Mouse (Mus musculus) brain, adult 2 months (tissue): ENCODE data around the gene Tesk1.
A peak's percentile ranks its signal among the peaks of the same experiment; 100 is the strongest.
"Not testable (repeated sequence)": the region's sequence is repeated elsewhere in the genome, so short reads cannot be mapped to it uniquely, and the experiment has no call there.

ENCODE experiments used
- DNase-seq: peaks from one replicate; pipeline ENCODE4 v3.0.0; 2011; ENCODE audit warnings: low read depth, low spot score

The Tesk1 gene

GRCm38 (mm10) chr4:43453413-43453812 lies 11.7 kb downstream of the Tesk1 start:
- no peak for DNase-seq

DNA sequence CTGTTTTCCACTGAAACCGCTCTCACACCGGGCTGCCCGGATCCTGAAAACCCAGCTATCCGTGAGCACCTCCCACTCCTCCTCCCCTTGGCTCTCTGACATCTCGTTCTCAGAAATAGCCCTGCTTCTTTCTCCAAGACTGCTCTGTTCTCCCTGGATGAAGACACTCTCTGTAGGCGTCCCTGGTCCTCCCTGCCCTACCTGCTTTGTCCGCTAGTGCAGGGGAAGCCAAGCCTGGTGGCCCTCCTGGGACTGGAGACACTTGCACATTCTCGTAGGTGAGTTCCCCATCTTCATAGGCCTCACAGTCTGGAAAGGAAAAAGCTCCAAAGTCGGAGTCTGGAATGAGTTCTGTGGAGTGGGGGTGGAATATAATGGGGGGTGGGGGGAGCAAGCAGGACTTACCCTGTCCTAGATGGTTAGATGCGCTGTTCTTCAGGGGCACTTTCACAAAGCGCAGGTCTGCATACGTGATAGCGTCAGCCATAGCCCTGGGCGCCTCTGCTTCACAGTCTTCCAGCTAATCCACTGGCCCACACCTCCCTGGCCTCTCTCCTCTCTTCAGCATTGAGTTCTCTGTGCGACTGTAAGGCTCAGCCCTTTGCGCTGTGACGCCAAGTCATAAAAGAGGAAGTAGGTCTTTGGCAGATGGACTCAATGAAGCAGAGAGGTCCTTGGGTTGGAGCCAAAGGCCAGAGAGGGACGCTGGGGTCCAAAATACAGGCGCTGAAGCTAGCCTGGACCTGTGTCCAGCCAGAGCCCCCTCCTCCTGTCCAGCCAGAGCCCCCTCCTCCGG lies 12.5 kb downstream of the Tesk1 start, which contains the start of gene Cd72:
Gene Cd72 (minus strand): TSS at position 588 of the 796 bp plus-strand sequence.
- DNase-seq, result peak; percentile 40

DNA sequence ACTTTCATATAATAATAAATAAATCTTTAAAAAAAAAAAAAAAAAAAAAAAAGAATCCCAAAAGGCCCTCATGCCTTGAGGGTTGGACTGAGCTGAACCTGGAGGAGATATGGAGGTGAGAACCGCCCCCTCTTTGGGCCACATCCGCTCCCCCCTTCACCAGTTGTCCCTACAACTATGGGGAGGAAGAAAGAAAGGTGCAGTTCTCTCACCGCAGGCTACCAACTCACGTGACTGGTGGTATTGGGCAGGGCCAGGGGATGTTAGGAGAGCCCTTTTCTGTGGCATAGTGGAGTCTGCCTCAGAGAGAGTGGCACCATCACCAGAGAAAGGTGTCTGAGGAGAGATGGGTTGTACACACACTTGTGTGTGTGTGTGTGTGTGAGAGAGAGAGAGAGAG lies 14.7 kb downstream of the Tesk1 start:
- DNase-seq, result no peak

GRCm38 (mm10) chr4:43457124-43457523 lies 15.4 kb downstream of the Tesk1 start:
- DNase-seq, result no peak

DNA sequence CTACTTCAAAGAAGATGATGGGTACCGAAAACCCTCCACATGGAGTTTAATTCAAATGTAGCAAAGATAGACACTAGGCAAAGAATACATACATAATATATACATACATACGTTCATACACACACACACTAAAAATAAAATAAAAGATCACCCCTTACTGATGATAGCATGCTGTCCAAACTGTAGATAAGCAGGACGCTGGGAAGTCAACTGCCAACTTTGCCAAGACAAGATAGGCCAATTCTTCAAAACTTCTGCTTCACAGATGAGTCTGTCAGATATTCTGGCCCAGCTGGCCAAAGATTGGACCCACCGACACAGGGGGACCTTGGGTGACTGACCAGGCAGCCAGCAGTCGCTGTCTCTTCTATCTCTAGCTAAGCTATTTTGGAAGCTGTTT lies 21.4 kb downstream of the Tesk1 start:
- no peak for DNase-seq

DNA sequence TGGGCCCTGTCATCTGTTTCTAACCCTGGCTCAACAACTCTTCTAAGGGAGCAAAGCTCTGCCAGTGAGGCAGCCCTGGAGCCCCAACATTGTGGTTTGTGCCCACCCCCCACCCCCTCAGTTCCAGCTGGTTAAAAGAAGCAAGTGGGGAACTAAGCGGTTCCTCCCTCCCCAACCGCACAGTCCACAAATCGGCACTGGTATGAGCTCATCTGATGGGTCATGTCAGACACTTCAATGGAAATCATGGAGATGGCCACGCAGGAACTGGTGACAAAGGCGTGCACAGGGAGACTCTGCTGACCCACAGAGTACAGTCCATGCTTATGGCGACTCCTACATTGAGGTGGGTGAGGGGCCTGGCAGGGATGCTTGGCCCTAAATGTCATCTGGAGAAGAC lies 24.2 kb downstream of the Tesk1 start:
- no peak for DNase-seq

DNA sequence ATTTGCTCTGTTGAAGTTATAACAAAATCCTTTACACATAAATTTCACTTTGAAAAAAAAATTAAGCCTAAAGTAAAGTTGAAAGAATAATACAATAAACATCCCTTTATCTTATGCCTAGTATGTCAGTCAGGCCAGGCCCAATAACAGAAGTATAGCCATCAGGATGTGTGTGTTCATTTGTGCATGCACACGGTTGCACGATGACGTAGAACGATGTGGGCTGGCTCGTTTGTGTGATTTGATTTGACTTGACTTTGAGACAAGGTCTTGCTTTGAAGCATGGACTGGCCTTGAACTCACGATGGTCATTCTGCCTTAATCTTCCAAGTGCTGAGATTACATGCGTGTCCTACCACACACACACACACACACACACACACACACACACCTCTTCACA lies 25.1 kb downstream of the Tesk1 start:
- DNase-seq, result no peak

GRCm38 (mm10) chr4:43470301-43470700 lies 28.6 kb downstream of the Tesk1 start:
- no peak for DNase-seq

DNA sequence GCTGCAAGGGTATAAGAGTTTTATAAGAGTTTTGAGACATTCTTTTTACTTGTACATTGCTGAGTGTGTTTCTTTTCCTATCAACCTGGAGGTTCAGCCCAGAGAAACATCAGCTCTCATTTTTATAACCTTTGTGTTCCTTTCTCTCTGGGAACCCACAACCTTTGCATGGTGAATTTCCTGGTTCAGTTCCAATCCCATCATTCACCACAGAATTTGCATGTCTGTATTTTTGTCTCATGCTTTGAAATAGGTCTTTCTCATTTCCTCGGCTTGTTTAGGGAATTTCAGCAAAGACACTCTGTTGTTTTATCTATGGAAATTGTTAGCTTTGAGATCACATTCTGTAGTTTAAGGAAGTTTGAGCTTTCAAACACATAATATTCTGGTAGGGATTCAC lies 31.9 kb downstream of the Tesk1 start:
- no peak for DNase-seq

GRCm38 (mm10) chr4:43476604-43477003 lies 34.9 kb downstream of the Tesk1 start:
- DNase-seq, result no peak

- peak; percentile 96 for DNase-seq
Measured at GRCm38 (mm10) chr4:43477857-43478533, 36.3 kb downstream of the Tesk1 start.

DNA sequence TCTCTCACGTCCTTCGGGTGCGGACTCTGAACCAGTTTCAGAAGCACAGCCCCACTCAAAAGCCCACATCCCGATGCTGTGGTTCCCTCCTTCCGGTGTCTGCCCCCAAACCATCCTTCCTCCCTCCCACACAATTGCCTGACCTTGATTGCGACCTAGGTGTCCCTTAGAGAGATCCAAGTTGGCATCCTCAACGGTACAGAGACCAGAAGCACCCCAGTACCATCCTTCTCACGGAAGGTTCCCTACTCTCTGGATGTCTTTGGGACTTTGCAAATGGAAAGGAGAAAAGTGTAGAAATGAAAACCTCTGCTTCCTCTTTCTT lies 36.8 kb downstream of the Tesk1 start:
- DNase-seq, result no peak

GRCm38 (mm10) chr4:43478906-43479832 lies 37.4 kb downstream of the Tesk1 start:
- DNase-seq, result peak; percentile 65

DNA sequence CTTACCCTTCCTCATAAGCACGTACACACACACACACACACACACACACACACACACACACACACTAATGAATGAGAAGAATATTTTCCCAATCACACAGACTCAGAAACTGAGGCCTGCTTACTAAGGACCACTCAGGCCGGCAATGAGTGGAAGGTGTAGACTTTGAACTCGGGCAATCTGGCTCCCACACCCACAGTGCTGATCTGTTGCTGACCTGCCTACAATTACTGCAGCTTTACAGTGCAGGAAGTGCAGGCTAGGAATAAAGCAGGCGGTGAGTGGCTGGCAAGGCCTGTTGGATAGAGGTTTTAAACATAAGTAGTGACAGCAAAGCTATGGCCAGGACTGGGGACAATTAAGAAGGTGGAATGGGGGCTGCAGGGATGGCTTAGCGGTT lies 39.2 kb downstream of the Tesk1 start:
- no peak for DNase-seq

DNA sequence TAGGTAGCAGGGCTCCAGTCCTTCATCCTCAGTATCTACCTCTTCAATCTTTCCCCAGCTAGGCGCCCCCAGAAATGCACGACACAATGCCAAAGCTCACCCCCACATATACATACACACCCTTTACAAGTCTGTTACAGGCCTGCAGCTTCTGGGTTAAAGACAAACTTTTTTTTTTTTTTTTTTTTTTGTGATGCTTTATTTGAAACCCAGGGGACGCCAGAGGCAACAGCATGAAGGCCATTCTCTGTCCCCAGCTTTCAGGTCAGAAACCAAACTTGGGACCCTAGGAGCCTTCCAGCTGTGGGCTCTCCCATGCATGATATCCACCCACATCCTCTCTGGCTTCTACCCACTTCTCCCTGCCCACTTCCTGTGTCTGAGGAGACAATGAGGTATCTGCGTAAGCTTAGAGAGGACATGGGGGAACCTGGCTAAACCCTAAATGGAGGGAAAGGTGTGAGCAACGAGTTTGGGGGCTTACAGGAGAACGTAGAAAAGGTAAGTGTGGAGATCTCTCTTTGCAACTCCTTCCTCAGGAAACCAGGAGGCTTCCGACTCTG lies 40.2 kb downstream of the Tesk1 start:
- DNase-seq, result no peak

GRCm38 (mm10) chr4:43482591-43482990 lies 40.9 kb downstream of the Tesk1 start:
- DNase-seq, result no peak

- DNase-seq, result no peak
Measured at GRCm38 (mm10) chr4:43483535-43484091, 41.9 kb downstream of the Tesk1 start, which contains the start of gene Sit1. Sit1 (minus strand) TSS chr4:43483734.

- DNase-seq, result not testable (repeated sequence)
Measured at GRCm38 (mm10) chr4:43485666-43486065, 43.9 kb downstream of the Tesk1 start.

DNA sequence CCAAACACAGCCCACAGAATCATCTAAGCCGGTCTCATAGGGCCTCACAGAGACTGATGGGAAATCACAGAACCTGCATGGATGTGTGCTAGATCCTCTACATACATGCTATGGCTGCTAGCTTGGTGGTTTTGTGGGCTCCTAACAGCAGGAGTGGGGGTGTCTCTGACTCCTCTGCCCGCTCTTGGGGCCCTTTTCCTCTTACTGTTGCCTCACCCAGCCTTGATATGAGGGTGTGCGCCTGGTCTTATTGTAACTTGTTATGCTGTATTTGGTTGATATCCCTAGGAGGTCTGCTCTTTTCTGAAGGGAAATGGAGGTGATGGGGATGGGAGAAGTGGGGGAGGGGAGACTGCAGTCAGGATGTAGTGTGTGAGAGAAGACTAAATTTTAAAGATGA lies 47.9 kb downstream of the Tesk1 start:
- no peak for DNase-seq

DNA sequence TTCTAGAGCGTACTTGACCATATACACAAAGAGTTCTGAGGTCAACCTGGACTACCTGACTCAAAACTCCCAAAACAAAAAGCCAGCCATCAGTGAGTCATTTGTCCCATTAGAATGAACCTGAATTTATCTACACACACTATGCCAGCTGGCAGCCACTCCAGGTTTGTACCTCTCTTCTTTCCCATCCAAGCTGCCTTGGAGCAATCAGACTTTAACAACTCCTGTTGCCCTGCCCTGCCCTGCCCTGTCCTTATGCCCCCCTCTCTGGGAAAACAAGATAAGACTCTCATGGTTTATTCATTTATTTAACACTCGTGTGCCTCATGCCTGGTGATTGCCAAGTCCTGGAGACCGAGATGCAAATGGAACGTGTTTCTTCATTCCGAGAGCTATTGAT lies 49.1 kb downstream of the Tesk1 start:
- DNase-seq, result no peak

DNA sequence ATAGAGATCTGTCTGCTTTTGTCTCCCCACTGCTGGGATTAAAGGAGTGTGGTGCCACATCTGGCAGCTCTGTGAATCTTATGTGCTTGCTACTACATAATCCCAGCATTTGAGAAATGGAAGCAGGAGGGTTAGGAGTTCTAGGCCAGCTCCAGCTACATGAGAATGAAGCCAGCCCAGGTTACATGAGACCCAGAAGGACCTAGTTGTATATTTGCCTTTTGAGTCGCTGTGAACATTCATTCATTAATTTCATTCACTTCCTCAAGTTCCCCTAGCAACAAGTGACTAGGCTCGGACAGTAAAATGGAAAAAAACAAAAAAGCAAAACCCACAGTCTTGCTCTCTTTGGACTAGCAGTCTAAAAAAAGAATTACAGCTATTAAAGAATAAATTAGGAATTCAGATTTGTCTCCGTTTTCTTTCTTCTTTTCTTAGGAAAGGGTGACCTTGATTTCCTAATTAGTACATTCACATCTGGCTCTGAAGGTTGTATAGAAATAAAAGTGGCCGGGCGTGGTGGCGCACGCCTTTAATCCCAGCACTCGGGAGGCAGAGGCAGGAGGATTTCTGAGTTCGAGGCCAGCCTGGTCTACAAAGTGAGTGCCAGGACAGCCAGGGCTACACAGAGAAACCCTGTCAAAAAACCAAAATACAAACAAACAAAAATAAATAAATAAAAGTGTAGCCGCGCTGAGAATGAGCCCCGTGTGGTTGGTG lies 50.5 kb downstream of the Tesk1 start:
- no peak for DNase-seq
